Mouse (Mus musculus) retina, adult 2 months (tissue): Measurements from ENCODE around the gene Lsm2.

Source experiments
- DNase-seq: peaks from one replicate; pipeline ENCODE4 v3.0.0-alpha.2; 2012; ENCODE audit warnings: low read depth, low spot score

Gene Lsm2

DNA sequence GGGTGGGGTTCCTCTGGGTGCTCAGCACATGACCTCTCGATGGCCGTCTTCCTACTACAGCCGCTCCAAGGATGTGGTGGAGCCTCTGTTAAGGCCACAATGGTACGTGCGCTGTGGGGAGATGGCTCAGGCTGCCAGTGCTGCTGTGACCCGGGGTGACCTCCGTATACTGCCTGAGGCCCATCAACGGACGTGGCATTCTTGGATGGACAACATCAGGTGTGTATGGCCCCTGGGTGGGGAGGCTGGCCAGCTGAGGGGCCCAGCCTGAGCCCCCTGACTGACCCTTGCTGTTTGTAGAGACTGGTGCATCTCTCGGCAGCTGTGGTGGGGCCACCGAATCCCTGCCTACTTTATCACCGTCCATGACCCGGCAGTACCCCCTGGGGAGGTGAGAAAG lies 30.8 kb downstream of the Lsm2 start:
- DNase-seq: no peak

- DNase-seq: no peak
Measured at GRCm38 (mm10) chr17:35013221-35013620, 31.6 kb downstream of the Lsm2 start.

DNA sequence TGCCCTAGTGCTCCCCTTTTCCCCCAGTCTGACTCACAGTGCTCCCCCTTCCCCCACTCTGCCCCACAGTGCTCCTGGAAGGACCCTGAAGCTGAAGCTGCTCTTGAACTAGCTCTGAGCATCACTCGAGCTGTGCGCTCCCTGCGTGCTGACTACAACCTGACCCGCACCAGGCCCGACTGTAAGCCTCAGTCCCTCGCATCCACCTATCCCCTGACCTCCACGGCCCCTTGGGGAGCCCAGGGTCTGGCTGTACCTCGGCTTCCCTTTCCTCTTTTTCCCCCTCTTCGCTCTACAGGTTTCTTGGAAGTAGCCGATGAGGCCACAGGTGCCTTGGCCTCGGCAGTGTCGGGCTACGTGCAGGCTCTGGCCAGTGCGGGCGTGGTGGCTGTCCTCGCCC lies 33.6 kb downstream of the Lsm2 start:
- DNase-seq: no peak

- no peak for DNase-seq
Measured at GRCm38 (mm10) chr17:35016376-35016775, 34.7 kb downstream of the Lsm2 start, which contains the start of gene Vwa7. Vwa7 (plus strand) TSS chr17:35016579.

- DNase-seq: no peak
Measured at GRCm38 (mm10) chr17:35016791-35017705, 35.4 kb downstream of the Lsm2 start.

- DNase-seq: no peak
Measured at GRCm38 (mm10) chr17:35017706-35018030, 36.0 kb downstream of the Lsm2 start.

GRCm38 (mm10) chr17:35018171-35018570 lies 36.5 kb downstream of the Lsm2 start:
- no peak for DNase-seq

- DNase-seq: no peak
Measured at GRCm38 (mm10) chr17:35019894-35020293, 38.2 kb downstream of the Lsm2 start.

GRCm38 (mm10) chr17:35020551-35020950 lies 38.9 kb downstream of the Lsm2 start:
- no peak for DNase-seq

GRCm38 (mm10) chr17:35021163-35021808 lies 39.6 kb downstream of the Lsm2 start:
- peak; percentile 41 for DNase-seq

GRCm38 (mm10) chr17:35021842-35022477 lies 40.3 kb downstream of the Lsm2 start:
- no peak for DNase-seq

DNA sequence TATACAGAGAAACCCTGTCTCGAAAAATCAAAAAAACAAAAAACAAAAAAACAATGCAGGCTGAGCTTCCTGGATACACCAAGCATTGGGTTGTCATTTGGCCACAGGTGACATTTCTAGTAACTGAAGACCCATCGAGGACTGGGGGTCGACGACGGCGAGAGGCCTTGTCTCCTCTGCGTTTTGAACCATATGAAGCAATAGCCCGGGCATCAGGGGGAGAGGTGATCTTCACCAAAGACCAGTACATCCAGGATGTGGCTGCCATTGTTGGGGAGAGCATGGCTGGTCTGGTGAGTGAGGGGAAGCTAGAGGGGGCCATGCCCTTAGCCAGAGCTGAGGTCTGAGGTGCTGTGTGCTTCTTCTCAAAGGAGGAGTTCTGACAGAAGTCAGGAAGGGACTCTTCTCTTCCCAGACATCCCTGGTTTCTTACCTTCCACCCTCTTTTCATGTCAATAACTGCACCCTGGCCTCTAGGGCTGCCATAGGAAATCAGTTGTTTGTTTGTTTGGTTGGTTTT lies 40.9 kb downstream of the Lsm2 start:
- no peak for DNase-seq

GRCm38 (mm10) chr17:35023221-35023620 lies 41.6 kb downstream of the Lsm2 start:
- DNase-seq: no peak

DNA sequence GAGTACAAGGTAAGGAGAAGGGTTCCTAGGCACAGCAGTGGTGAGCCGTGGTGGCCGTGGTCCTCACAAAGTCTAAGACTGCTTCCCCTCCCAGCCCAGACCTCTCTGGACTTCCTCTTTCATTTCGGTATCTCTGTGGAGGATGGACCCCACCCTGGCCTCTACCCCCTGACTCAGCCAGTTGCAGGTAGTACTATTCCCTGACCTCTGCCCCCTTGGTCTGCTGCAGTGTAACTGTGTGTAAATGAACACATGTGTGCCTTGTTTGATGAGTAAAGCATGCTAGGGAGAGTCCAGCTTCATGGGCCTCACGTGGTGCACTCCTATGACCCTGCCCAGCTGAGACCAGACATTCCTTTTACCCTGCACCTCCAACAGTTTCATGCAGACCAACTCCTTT lies 42.1 kb downstream of the Lsm2 start:
- no peak for DNase-seq

DNA sequence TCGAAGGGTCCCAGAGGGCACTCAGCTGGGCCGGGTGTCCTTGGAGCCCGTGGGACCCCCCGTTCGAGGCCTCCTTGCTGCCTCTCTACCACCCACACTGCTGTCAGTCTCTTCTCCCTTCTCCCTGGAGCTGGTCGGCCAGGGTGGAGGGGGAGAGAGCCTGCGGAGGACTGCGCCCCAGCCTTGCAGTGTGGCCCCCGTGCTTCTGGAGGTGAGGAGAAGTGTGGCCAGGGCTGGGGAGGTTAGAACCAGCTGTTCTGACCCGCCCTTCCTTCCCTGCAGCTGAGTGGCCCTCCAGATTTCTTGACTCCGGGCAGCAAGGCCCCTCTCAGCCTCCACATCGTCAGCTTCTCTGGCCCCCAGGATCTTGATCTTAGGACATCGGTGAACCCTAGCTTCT lies 42.6 kb downstream of the Lsm2 start:
- DNase-seq: no peak

DNA sequence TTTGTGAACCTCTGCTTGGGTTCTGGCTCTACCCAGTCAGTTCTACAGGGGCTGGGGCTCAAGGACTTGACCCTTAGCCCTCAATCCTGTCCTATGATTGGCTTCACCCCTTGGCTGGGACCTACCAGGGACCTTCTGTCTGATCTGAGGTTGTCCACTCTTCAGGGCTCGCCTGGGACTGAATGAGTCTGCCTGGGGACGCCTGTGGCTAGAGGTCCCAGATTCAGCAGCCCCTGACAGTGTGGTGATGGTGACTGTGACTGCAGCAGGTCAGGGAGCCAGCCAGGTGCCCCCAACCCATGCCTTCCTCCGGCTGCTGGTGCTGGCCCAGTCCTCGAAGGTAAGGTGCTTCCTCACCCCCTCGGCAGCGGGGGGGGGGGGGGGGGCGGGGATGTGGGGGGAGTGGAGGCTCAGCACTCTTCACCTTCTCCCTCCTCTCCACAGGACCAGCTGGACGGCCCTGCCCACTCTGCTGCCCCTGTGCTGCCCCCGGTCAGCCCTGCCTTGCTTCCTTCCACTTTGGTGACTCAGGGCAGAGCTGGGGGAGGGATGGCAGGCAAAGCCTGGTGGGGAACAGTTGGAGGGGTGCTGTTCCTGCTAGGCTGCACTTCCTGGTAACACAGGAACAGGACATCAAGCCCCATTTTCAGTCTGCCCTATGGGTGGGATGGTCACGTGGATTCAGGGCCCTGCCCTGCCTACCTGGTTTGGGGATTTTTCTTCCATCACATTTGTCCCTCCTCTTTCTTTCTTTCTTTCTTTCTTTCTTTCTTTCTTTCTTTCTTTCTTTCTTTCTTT lies 43.2 kb downstream of the Lsm2 start:
- DNase-seq: no peak

- DNase-seq: no peak
Measured at GRCm38 (mm10) chr17:35026206-35026605, 44.5 kb downstream of the Lsm2 start.

GRCm38 (mm10) chr17:35027277-35028068 lies 45.8 kb downstream of the Lsm2 start, which contains the start of gene Sapcd1:
Sapcd1 (minus strand) TSS chr17:35028016.
- DNase-seq: no peak

DNA sequence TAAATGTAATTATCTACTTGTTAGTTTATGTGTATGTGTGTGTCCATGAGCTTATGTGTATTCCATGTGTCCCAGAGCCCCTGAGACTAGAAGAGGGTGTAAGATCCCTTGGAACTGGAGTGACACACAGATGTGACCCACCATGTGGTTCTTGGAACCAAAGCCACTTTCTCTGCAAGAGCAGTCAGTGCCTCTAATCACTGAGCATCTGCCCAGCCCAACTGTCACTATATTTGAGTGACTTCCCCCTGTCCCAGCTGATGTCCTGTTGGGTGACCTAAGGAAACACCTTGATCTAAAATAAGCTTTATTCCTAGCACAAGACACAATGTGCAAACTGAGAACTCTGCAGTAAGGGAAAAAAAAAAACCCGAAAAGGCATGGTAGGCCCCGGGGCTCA lies 46.7 kb downstream of the Lsm2 start:
- DNase-seq: no peak

DNA sequence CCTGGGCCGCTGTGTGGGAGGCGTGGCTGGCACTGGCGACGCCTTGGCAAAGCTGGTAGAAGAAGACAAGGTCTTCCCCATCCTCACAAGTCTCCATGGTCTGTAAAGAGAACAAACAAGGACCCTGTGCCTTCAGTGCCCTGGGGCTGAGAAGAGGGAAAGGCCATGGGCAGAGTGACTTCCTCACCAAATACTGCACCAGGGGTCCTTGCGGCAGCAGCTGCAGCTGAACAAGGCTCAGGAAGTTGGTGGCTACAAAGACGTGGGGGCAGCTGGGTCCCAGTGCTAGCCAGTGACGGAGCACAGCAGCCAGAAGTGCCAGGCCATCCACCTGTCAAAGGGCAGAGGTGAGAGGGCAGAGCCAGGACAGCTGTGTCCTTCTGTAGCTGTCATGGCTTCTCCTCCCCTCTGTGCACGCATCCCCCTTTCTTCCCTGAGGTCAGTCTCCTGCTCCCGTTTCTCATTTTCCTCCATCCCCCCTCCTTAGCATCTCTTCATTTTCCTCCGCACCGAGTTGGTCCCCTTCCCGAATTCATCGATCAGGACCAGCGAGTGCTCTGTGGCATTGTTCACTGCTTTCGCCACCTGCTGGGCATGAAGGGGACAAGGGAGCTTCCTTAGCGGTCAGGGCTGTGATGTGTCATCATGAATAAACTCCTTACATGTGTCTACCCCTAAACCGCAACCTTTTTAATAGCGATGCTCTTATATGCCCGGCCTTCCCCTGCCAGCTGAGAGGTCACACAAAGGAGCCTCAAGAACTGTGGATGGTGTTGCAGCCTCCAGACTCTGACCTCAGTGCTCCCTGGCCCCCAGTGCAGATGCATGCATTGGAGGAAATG lies 48.2 kb downstream of the Lsm2 start:
- DNase-seq: no peak
